Mouse (Mus musculus): ENCODE results near the gene Mfsd7a. TPM values are rescaled to one million over a fixed set of nuclear protein-coding genes. Genes with fewer than 3 reads are reported as not detected.
A peak's percentile ranks its signal among the peaks of the same experiment; 100 is the strongest.
"Not testable (repeated sequence)": the region's sequence is repeated elsewhere in the genome, so short reads cannot be mapped to it uniquely, and the experiment has no call there.

Gene Mfsd7a
- total RNA-seq (2014; rRNA removed) (0.09 and 0.22 TPM in 2 replicates), polyA plus RNA-seq (2015; fragmentation: Nextera tagmentation; extraction: Ambion mirVana) (0.14 TPM in 1 of 2 replicates, not detected in the other)

DNA sequence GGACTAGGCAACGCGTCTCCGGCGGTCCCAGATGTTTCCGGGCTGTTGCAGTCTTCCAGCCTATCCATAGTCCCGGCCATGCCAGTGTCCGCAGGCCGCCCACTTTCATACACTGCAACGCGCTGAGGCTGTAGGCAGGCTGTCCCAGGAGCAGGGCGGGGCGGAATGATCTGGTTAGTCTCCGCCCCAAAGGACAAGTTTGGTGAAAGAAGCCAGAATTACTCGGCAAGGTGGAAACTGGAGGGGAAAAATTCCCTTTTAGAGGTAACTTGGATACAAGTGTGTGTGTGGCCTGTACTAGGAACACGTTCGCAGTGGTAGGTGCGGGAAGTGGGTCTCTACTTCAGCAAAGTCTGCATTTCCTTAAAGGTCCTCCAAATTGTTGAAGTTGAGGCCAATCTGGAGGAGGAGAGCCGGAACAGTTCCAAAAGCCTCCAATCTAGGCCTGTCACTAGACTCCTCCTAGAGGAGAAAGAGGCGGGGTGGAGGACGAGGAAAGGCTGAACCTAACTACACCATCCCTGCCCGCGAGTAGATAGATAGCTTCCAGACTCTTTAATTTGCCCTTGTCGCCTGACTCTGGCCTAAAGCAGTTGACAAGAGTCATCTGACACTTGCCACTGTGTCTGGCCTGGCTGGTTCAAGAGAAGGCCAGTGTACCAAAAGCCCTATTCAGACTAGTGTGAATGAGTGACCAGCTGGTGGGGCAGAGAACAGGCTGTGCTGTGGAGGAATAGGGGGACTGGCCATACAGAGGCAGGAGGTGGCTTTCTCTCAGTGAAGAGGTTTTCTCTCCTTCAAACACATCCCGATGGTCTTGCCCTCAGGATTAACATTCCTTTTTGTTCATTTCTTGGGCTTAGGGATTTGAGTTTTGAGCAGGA is at the start of gene Mfsd7a:
TSS of gene Mfsd7a (minus strand) at position 107 of the 884 bp plus-strand sequence.
- WGBS = 17% methylated on average over 24 of the region's 24 CpGs
- H3K9me3 ChIP-seq (ENCODE audit: low read length) = no peaks in the 10 kb centered on the region
- DNase-seq (ENCODE audit: low spot score) (peak; percentile 17), ATAC-seq (ENCODE audit: low FRiP score) (0 out of 2 replicates have a peak, but pooled peaks have one; percentile 52)
- H3K4me3 ChIP-seq (ENCODE audit: low read depth, low read length) = peak within 1 kb of the TSS; percentile 0; the same call in 1 of the 2 replicates
- TF ChIP-seq CTCF (IDR thresholded peaks at IDR 0.05) = no peak
- no peak within 1 kb of the TSS for H3K27ac ChIP-seq (ENCODE audit: low read depth, low read length)
- 0 out of 2 replicates have a peak, but pooled peaks cover 4% of the 10 kb centered on the region for H3K27me3 ChIP-seq (ENCODE audit: insufficient read depth, low read length)
- H3K9ac ChIP-seq (replicated peaks; ENCODE audit: low read length, poor library complexity, severe bottlenecking) = no peak within 1 kb of the TSS
- no peaks in the 10 kb centered on the region for H3K36me3 ChIP-seq (ENCODE audit: insufficient read depth, low read length)
- H3K4me1 ChIP-seq (ENCODE audit: insufficient read depth, low read length) = no peaks in the 10 kb centered on the region
- peak within 1 kb of the TSS; percentile 40 for H3K4me2 ChIP-seq (ENCODE audit: low read depth, low read length, poor library complexity, severe bottlenecking)

DNA sequence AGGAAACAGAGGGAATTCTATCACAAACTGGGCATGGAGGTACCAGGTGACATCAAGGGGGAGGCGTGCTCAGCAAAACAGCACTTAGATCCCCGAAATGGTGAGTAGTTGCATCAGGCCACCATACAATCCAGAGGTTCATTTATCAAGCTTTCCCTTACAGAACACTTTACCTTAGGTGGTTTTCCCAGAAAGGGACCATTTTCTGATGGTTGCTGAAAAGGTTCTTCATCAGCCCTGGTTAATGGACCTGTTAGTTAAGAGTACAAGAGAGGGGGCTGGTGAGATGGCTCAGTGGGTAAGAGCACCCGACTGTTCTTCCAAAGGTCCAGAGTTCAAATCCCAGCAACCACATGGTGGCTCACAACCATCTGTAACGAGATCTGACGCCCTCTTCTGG is 37.5 kb upstream of the Mfsd7a start:
- H3K4me3 ChIP-seq (ENCODE audit: low read depth, low read length); H3K4me1 ChIP-seq (ENCODE audit: insufficient read depth, low read length); H3K27me3 ChIP-seq (ENCODE audit: insufficient read depth, low read length); H3K27ac ChIP-seq (ENCODE audit: low read depth, low read length); DNase-seq (ENCODE audit: low spot score); H3K9ac ChIP-seq (replicated peaks; ENCODE audit: low read length, poor library complexity, severe bottlenecking); H3K4me2 ChIP-seq (ENCODE audit: low read depth, low read length, poor library complexity, severe bottlenecking); ATAC-seq (ENCODE audit: low FRiP score); H3K9me3 ChIP-seq (ENCODE audit: low read length): not testable (repeated sequence)
- 92% methylated on average over 5 of the region's 5 CpGs for WGBS
- H3K36me3 ChIP-seq (ENCODE audit: insufficient read depth, low read length) = peaks cover 35% of the 10 kb centered on the region

GRCm38 (mm10) chr5:108485239-108485638 is 36.5 kb upstream of the Mfsd7a start:
- no peaks in the 10 kb centered on the region for H3K4me1 ChIP-seq (ENCODE audit: insufficient read depth, low read length)
- no peaks in the 10 kb centered on the region for H3K27me3 ChIP-seq (ENCODE audit: insufficient read depth, low read length)
- H3K4me2 ChIP-seq (ENCODE audit: low read depth, low read length, poor library complexity, severe bottlenecking) = no peak overlapping the region
- peak; percentile 74 for TF ChIP-seq CTCF (IDR thresholded peaks at IDR 0.05)
- 100% methylated on average over 2 of the region's 2 CpGs for WGBS
- no peaks in the 10 kb centered on the region for H3K9me3 ChIP-seq (ENCODE audit: low read length)
- DNase-seq (ENCODE audit: low spot score) = peak; percentile 19
- peaks cover 27% of the 10 kb centered on the region for H3K36me3 ChIP-seq (ENCODE audit: insufficient read depth, low read length)
- H3K4me3 ChIP-seq (ENCODE audit: low read depth, low read length) = no peak overlapping the region
- H3K9ac ChIP-seq (replicated peaks; ENCODE audit: low read length, poor library complexity, severe bottlenecking) = no peak overlapping the region
- no peak for ATAC-seq (ENCODE audit: low FRiP score)
- H3K27ac ChIP-seq (ENCODE audit: low read depth, low read length) = no peak overlapping the region

GRCm38 (mm10) chr5:108483006-108483405 is 34.3 kb upstream of the Mfsd7a start:
- Histone ChIP-seq H3K9ac (replicated peaks; ENCODE audit: low read length, poor library complexity, severe bottlenecking) (no peak overlapping the region), H3K36me3 (ENCODE audit: insufficient read depth, low read length) (peaks cover 13% of the 10 kb centered on the region; the same call in 1 of the 2 replicates), H3K27me3 (ENCODE audit: insufficient read depth, low read length) (no peaks in the 10 kb centered on the region), H3K27ac (ENCODE audit: low read depth, low read length) (no peak overlapping the region), H3K4me2 (ENCODE audit: low read depth, low read length, poor library complexity, severe bottlenecking) (no peak overlapping the region), H3K4me1 (ENCODE audit: insufficient read depth, low read length) (no peaks in the 10 kb centered on the region), H3K4me3 (ENCODE audit: low read depth, low read length) (no peak overlapping the region), H3K9me3 (ENCODE audit: low read length) (no peaks in the 10 kb centered on the region)
- 89% methylated on average over 6 of the region's 6 CpGs for WGBS
- ATAC-seq (ENCODE audit: low FRiP score) = no peak
- no peak for DNase-seq (ENCODE audit: low spot score)
- no peak for TF ChIP-seq CTCF (IDR thresholded peaks at IDR 0.05)

- no peak for TF ChIP-seq CTCF (IDR thresholded peaks at IDR 0.05)
- peaks cover 56% of the 10 kb centered on the region for H3K36me3 ChIP-seq (ENCODE audit: insufficient read depth, low read length)
- H3K27me3 ChIP-seq (ENCODE audit: insufficient read depth, low read length) = no peaks in the 10 kb centered on the region
- H3K9me3 ChIP-seq (ENCODE audit: low read length) = no peaks in the 10 kb centered on the region
- no peak overlapping the region for H3K9ac ChIP-seq (replicated peaks; ENCODE audit: low read length, poor library complexity, severe bottlenecking)
- 89% methylated on average over 3 of the region's 3 CpGs for WGBS
- H3K4me2 ChIP-seq (ENCODE audit: low read depth, low read length, poor library complexity, severe bottlenecking) = no peak overlapping the region
- H3K4me3 ChIP-seq (ENCODE audit: low read depth, low read length) = no peak overlapping the region
- no peak overlapping the region for H3K27ac ChIP-seq (ENCODE audit: low read depth, low read length)
- DNase-seq (ENCODE audit: low spot score) = no peak
- no peak for ATAC-seq (ENCODE audit: low FRiP score)
- H3K4me1 ChIP-seq (ENCODE audit: insufficient read depth, low read length) = no peaks in the 10 kb centered on the region
Measured at GRCm38 (mm10) chr5:108475977-108476376, 27.3 kb upstream of the Mfsd7a start.

GRCm38 (mm10) chr5:108473737-108474136 is 25.0 kb upstream of the Mfsd7a start:
- WGBS = 96% methylated on average over 4 of the region's 4 CpGs
- Histone ChIP-seq H3K4me3 (ENCODE audit: low read depth, low read length) (no peak overlapping the region), H3K9me3 (ENCODE audit: low read length) (no peaks in the 10 kb centered on the region), H3K27me3 (ENCODE audit: insufficient read depth, low read length) (no peaks in the 10 kb centered on the region), H3K4me1 (ENCODE audit: insufficient read depth, low read length) (no peaks in the 10 kb centered on the region), H3K36me3 (ENCODE audit: insufficient read depth, low read length) (peaks cover 52% of the 10 kb centered on the region), H3K4me2 (ENCODE audit: low read depth, low read length, poor library complexity, severe bottlenecking) (no peak overlapping the region), H3K27ac (ENCODE audit: low read depth, low read length) (no peak overlapping the region), H3K9ac (replicated peaks; ENCODE audit: low read length, poor library complexity, severe bottlenecking) (no peak overlapping the region)
- TF ChIP-seq CTCF (IDR thresholded peaks at IDR 0.05) = no peak
- ATAC-seq (ENCODE audit: low FRiP score) (no peak), DNase-seq (ENCODE audit: low spot score) (no peak)

All from midbrain, postnatal 0 days (tissue).